Mouse (Mus musculus) olfactory bulb, adult 2 months (tissue): ENCODE measurements around the gene Pid1. TPM values are rescaled to one million over a fixed set of nuclear protein-coding genes. Genes with fewer than 3 reads are reported as not detected.

ENCODE experiments used
- H3K27ac ChIP-seq: fragments of 200-500 bp; 2 replicates; pipeline ENCODE4 v1.5.1; 2012; ENCODE audit warnings: low read depth, low read length; ENCODE audit not compliant: insufficient read depth
- H3K4me1 ChIP-seq: fragments of 200-500 bp; 2 replicates; pipeline ENCODE4 v1.6.1; 2012; ENCODE audit warnings: low read length; ENCODE audit not compliant: control insufficient read depth, insufficient read depth
- H3K4me3 ChIP-seq: fragments of 200-500 bp; 2 replicates; pipeline ENCODE4 v1.5.1; 2012; ENCODE audit warnings: mild to moderate bottlenecking, low read depth, low read length, moderate library complexity; ENCODE audit not compliant: insufficient read depth
- CTCF ChIP-seq: fragments of 200-500 bp; IDR thresholded peaks from 2 replicates; pipeline ENCODE4 v1.5.1; 2012; ENCODE audit warnings: low read depth, mild to moderate bottlenecking, low read length, moderate library complexity; ENCODE audit not compliant: insufficient read depth
- POLR2A ChIP-seq: fragments of 200-500 bp; IDR thresholded peaks from 2 replicates; pipeline ENCODE4 v1.6.1; 2012; ENCODE audit warnings: mild to moderate bottlenecking, low read depth, low read length, moderate library complexity; ENCODE audit not compliant: insufficient read depth
- WGBS: fragments of 180-500 bp; shearing (Covaris S2); methylation state at CpG from one replicate; pipeline ENCODE4 v1.1.7; 2018; 5-methylcytosine and 5-hydroxymethylcytosine counted together
- polyA plus RNA-seq: library from polyadenylated mRNA; stranded (reverse); fragments of >200 nt; gene quantifications from 2 replicates; pipeline ENCODE4 v1.2.4, GENCODE M21; 2012; ENCODE audit warnings: low replicate concordance; ENCODE audit not compliant: missing spikeins, insufficient read depth, insufficient read length

The Pid1 gene
- polyA plus RNA-seq, 1 experiment = not detected

GRCm38 (mm10) chr1:84254361-84254760, 109.6 kb downstream of the Pid1 start:
- WGBS = 61% methylated on average over 5 of the region's 5 CpGs
- no peak overlapping the region for H3K27ac ChIP-seq
- TF ChIP-seq CTCF (no peak), POLR2A (no peak)
- no peaks in the 10 kb centered on the region; the same call in 1 of the 2 replicates for H3K4me1 ChIP-seq
- no peak overlapping the region for H3K4me3 ChIP-seq

GRCm38 (mm10) chr1:84253838-84254237, 110.1 kb downstream of the Pid1 start:
- no peaks in the 10 kb centered on the region; the same call in 1 of the 2 replicates for H3K4me1 ChIP-seq
- no peak overlapping the region for H3K4me3 ChIP-seq
- no peak overlapping the region for H3K27ac ChIP-seq
- 46% methylated on average over 3 of the region's 3 CpGs for WGBS
- no peak for TF ChIP-seq POLR2A

- TF ChIP-seq POLR2A (no peak), CTCF (no peak)
- no peak overlapping the region for H3K27ac ChIP-seq
- WGBS = 96% methylated on average over 1 of the region's 1 CpGs
- no peak overlapping the region for H3K4me3 ChIP-seq
- H3K4me1 ChIP-seq = no peaks in the 10 kb centered on the region; the same call in 1 of the 2 replicates
Observed at GRCm38 (mm10) chr1:84251205-84251604, 112.8 kb downstream of the Pid1 start.

DNA sequence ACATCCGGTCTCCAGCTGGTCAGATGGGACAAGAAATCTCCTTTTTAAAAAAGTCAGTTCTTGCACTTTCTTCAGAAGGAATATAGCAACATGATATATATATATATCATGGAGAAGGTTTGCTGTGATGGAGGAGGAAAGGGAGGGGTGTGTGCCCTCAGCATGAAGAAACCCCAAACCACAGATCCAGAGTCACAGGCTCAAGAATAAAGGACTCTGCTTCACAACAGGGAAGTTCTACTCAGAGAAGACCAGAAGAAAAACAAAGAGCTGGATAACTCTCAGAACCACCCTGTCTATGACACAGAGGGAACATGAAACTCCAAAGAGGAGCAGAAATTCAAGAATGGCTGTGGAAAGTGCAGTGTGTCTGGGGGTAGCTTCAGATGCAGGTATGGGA, 113.2 kb downstream of the Pid1 start:
- H3K4me3 ChIP-seq = no peak overlapping the region
- no peaks in the 10 kb centered on the region; the same call in 1 of the 2 replicates for H3K4me1 ChIP-seq
- WGBS = 92% methylated on average over 1 of the region's 1 CpGs
- no peak for TF ChIP-seq CTCF
- TF ChIP-seq POLR2A = no peak
- no peak overlapping the region for H3K27ac ChIP-seq

GRCm38 (mm10) chr1:84249772-84250338, 114.1 kb downstream of the Pid1 start:
- 27% methylated on average over 6 of the region's 6 CpGs for WGBS
- no peak for TF ChIP-seq POLR2A
- TF ChIP-seq CTCF = no peak
- Histone ChIP-seq H3K4me3 (no peak overlapping the region), H3K4me1 (no peaks in the 10 kb centered on the region; the same call in 1 of the 2 replicates), H3K27ac (no peak overlapping the region; the same call in 1 of the 2 replicates)

- H3K4me1 ChIP-seq = no peaks in the 10 kb centered on the region
- 80% methylated on average over 3 of the region's 3 CpGs for WGBS
- no peak overlapping the region for H3K4me3 ChIP-seq
- TF ChIP-seq CTCF = no peak
- TF ChIP-seq POLR2A = no peak
- no peak overlapping the region for H3K27ac ChIP-seq
Observed at GRCm38 (mm10) chr1:84247111-84247510, 116.9 kb downstream of the Pid1 start.

DNA sequence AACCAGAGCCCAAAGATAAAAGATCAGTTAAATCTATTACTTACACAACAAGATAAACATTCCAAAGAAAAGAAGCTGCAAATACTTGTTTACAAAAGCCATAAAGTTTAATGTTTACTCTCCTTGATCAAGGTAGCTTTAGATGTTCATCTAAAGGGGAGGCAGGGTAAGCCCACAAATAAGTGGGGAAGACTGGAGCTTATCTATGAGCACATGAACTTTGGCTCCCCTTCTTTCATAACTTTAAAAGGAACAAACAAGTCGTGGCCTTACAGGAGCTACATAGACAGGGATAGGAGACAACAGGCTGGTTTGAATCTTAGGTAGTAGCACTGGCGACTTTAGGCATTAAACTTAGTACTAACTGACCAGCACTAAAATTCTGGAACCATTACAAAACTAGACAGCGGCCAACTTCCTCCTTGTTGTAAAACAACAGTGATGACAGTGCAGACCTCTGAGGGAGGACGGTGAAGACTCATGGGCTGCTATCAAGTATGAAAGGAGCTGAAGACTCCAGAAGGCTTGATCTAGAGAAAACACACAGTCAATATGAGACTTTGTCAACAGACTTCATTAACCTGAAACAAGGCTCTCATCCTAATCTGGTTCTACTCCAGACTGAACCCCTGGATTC, 122.7 kb downstream of the Pid1 start:
- no peak overlapping the region for H3K27ac ChIP-seq
- TF ChIP-seq POLR2A (no peak), CTCF (no peak)
- no peaks in the 10 kb centered on the region for H3K4me1 ChIP-seq
- WGBS = 87% methylated on average over 4 of the region's 4 CpGs
- H3K4me3 ChIP-seq = no peak overlapping the region

GRCm38 (mm10) chr1:84240203-84240602, 123.8 kb downstream of the Pid1 start:
- H3K4me1 ChIP-seq = no peaks in the 10 kb centered on the region
- TF ChIP-seq POLR2A = no peak
- TF ChIP-seq CTCF = no peak
- no peak overlapping the region for H3K27ac ChIP-seq
- H3K4me3 ChIP-seq = no peak overlapping the region
- WGBS = 89% methylated on average over 2 of the region's 2 CpGs

GRCm38 (mm10) chr1:84230431-84230830, 133.5 kb downstream of the Pid1 start:
- TF ChIP-seq POLR2A (no peak), CTCF (no peak)
- Histone ChIP-seq H3K4me1 (no peaks in the 10 kb centered on the region), H3K4me3 (no peak overlapping the region), H3K27ac (no peak overlapping the region)
- 91% methylated on average over 2 of the region's 2 CpGs for whole genome bisulfite sequencing
